Mouse (Mus musculus) kidney, embryonic 16.5 days (tissue): ENCODE measurements around the gene Ccdc175. TPM values are rescaled to one million over a fixed set of nuclear protein-coding genes. Genes with fewer than 3 reads are reported as not detected.
A peak's percentile ranks its signal among the peaks of the same experiment; 100 is the strongest.

Experiments used
- ATAC-seq: fragments of 200-750 bp; cut with Nextera tagmentation; 2 replicates; pipeline ENCODE4 v1.8.0; 2017; ENCODE audit warnings: moderate TSS enrichment; ENCODE audit not compliant: low FRiP score, low TSS enrichment
- H3K27ac ChIP-seq: fragments of 300-500 bp; sonication (generic); 2 replicates; pipeline ENCODE4 v1.5.1; 2014; ENCODE audit warnings: low read length
- H3K27me3 ChIP-seq: fragments of 300-500 bp; sonication (generic); 2 replicates; pipeline ENCODE4 v1.6.1; 2014; ENCODE audit warnings: low read length, control low read depth, mixed read lengths; ENCODE audit not compliant: insufficient read depth
- H3K36me3 ChIP-seq: fragments of 300-500 bp; sonication (generic); 2 replicates; pipeline ENCODE4 v1.6.1; 2014; ENCODE audit warnings: low read length, control low read depth, mixed read lengths; ENCODE audit not compliant: insufficient read depth
- H3K4me1 ChIP-seq: fragments of 300-500 bp; sonication (generic); 2 replicates; pipeline ENCODE4 v1.6.1; 2014; ENCODE audit warnings: low read length, control low read depth, mixed read lengths; ENCODE audit not compliant: insufficient read depth
- H3K4me2 ChIP-seq: fragments of 300-500 bp; sonication (generic); replicated peaks from 2 replicates; pipeline ENCODE4 v1.6.1; 2014; ENCODE audit warnings: low read depth, low read length
- H3K4me3 ChIP-seq: fragments of 300-500 bp; sonication (generic); 2 replicates; pipeline ENCODE4 v1.5.1; 2014; ENCODE audit warnings: mild to moderate bottlenecking, low read length
- H3K9ac ChIP-seq: fragments of 300-500 bp; sonication (generic); replicated peaks from 2 replicates; pipeline ENCODE4 v1.6.1; 2014; ENCODE audit warnings: low read length
- H3K9me3 ChIP-seq: fragments of 300-500 bp; sonication (generic); 2 replicates; pipeline ENCODE4 v1.6.1; 2016; ENCODE audit warnings: low read length, control low read depth
- WGBS: fragments of 180-500 bp; shearing (Covaris S2); extraction: QIAGEN DNeasy Blood & Tissue Kit; methylation state at CpG from one replicate; pipeline ENCODE4 v1.1.7; 2014; 5-methylcytosine and 5-hydroxymethylcytosine counted together
- polyA plus RNA-seq: library from polyadenylated mRNA; unstranded; fragments of >200 nt; fragmentation: Nextera tagmentation; extraction: Ambion mirVana; gene quantifications from 2 replicates; pipeline ENCODE4 v1.2.1, GENCODE M21; 2015

The Ccdc175 gene
- polyA plus RNA-seq, 1 experiment from 2014 or later: not detected

DNA sequence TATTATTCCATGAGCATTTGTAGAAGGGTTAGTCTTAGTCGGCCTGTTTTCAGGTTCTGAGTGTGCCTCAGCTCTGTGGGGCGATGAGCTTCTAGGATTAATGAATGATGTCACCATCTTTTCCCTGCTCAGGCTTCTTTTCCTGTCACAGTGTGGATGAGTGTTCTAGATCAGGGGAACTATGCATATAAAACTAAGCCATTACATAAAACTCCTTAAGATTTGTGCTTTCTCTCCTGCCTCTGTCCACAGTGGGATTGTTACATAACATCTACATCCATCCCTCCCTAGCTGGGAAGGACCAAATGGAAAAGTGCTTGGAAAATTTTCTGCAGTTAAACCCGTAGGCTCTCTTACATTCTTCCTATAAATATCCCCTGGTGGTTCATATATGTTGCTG, 16.0 kb upstream of the Ccdc175 start:
- Histone ChIP-seq H3K4me1 (no peaks in the 10 kb centered on the region; the same call in 1 of the 2 replicates), H3K4me3 (no peak overlapping the region), H3K27ac (no peak overlapping the region), H3K27me3 (no peaks in the 10 kb centered on the region), H3K36me3 (no peaks in the 10 kb centered on the region), H3K4me2 (no peak overlapping the region), H3K9ac (no peak overlapping the region), H3K9me3 (no peaks in the 10 kb centered on the region)
- ATAC-seq: no peak
- 94% methylated on average over 3 of the region's 3 CpGs for WGBS

DNA sequence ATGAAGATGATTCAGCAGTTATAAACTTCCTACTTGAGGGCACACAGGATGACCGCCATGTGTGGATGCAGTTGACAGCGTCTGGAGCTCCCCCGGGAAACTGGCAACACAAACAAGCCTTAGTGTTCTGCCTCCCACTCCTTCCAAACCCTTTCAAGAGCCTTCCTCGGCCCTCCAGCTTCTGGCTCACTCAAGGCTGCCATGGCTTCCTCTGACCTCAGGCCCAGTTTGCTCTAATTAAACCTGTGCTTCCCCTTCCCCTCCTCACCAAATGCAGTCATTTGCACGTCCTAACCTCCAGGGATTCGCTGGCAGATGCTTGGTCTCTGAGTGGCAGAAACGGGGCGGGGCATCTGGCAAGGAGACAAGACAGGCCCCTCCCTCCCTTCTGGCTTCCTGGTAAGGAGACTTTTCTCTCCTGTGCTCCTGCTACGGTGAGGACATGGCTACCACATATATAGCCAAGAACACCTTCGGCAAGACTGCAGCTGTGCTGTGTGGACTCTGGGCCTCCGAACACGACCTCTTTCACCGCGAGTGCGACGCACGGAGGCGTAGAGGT, 13.2 kb upstream of the Ccdc175 start:
- no peaks in the 10 kb centered on the region for H3K27me3 ChIP-seq
- H3K27ac ChIP-seq: no peak overlapping the region
- ATAC-seq: peak; percentile 46
- 48% methylated on average over 18 of the region's 18 CpGs for WGBS
- no peak overlapping the region for H3K4me2 ChIP-seq
- H3K4me1 ChIP-seq: no peaks in the 10 kb centered on the region; the same call in 1 of the 2 replicates
- no peak overlapping the region for H3K4me3 ChIP-seq
- no peaks in the 10 kb centered on the region for H3K9me3 ChIP-seq
- H3K9ac ChIP-seq: no peak overlapping the region
- H3K36me3 ChIP-seq: no peaks in the 10 kb centered on the region

DNA sequence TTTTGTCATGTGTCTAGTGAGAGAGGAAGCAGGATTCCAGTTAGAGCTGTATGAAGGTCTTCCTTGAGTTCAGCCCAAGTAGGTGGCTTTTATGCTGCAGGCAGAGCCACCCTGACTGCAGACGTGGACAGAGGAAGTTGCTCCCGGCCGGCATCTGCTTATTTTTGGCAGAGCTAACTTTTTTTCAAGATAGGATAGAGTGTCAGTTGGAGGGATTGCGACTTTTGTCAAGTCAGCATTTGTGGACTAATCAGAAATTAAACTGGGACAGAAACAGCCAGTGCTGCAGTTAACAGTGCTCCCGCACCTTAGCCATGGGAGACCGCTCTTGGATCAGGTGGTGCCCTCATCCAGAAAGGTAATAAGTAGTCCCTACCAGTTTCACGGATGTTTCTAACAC, 12.6 kb upstream of the Ccdc175 start:
- Histone ChIP-seq H3K36me3 (no peaks in the 10 kb centered on the region), H3K9me3 (no peaks in the 10 kb centered on the region), H3K9ac (no peak overlapping the region), H3K27ac (no peak overlapping the region), H3K4me3 (no peak overlapping the region), H3K27me3 (no peaks in the 10 kb centered on the region), H3K4me1 (no peaks in the 10 kb centered on the region; the same call in 1 of the 2 replicates), H3K4me2 (no peak overlapping the region)
- 49% methylated on average over 7 of the region's 7 CpGs for WGBS
- no peak for ATAC-seq

DNA sequence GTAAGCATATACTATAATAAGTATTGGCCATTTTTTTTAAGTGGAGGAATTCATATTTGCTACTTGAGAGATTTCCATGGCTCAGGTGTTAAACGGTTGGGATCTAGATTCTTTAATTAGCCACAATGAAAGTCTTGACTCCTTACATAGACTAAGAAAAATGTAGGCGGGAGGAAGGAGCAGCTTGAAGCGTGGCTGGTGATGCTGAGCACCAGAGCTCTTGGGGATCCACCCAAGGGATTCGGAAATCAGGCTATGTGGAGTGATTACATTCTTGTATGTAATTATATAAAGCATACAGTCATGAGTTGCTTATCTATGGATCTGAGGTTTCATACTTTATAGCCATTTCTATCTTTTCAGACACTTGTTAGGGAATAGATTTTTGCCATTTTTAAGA, 5.3 kb downstream of the Ccdc175 start:
- no peak for ATAC-seq
- no peak overlapping the region for H3K4me2 ChIP-seq
- H3K27ac ChIP-seq: no peak overlapping the region
- no peaks in the 10 kb centered on the region for H3K27me3 ChIP-seq
- no peaks in the 10 kb centered on the region for H3K4me1 ChIP-seq
- H3K9ac ChIP-seq: no peak overlapping the region
- H3K9me3 ChIP-seq: no peaks in the 10 kb centered on the region
- no peaks in the 10 kb centered on the region for H3K36me3 ChIP-seq
- H3K4me3 ChIP-seq: no peak overlapping the region
- 77% methylated on average over 4 of the region's 4 CpGs for WGBS

DNA sequence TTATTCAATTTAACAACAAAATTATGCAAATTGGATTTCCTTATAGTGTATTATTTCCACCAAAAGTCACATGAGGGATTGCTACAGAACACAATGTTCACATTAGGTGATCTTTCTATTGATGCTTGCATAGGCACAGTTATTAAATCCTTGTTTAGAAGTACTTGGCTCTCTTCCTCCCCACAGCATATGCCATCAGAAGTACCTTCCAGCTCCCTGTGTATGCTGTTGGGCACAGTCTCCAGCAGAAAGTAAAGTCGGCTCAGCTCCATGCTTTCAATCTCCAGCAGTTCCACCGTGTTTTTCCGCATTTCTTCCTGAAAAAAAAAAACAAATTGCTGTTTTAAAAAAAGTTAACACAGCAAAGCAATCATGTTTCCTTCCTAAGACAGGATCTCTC, 6.5 kb downstream of the Ccdc175 start:
- ATAC-seq: no peak
- Histone ChIP-seq H3K4me1 (no peaks in the 10 kb centered on the region), H3K4me3 (no peak overlapping the region), H3K27me3 (no peaks in the 10 kb centered on the region), H3K27ac (no peak overlapping the region), H3K9ac (no peak overlapping the region), H3K9me3 (no peaks in the 10 kb centered on the region), H3K4me2 (no peak overlapping the region), H3K36me3 (no peaks in the 10 kb centered on the region)
- WGBS: 76% methylated on average over 3 of the region's 3 CpGs

DNA sequence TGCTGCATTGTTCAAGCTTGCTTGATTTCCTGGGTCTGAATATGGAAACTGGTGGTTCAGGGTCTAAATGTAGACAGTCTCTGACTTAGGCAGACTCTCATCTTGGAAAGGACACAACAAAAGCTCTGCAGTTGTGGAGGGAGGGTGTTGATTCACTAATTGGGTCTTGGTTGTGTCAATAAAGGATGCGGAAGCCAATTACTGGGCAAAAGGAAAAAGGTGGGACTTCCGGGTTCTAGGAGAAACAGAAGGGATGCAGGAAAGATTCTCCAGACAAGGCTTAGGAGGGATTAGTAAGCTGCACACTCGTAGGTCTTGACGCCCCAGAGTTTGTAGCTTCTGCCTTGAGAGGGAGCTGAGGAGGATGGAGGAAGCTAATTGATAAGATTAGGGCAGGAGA, 26.4 kb downstream of the Ccdc175 start:
- H3K4me2 ChIP-seq: no peak overlapping the region
- no peaks in the 10 kb centered on the region for H3K9me3 ChIP-seq
- no peaks in the 10 kb centered on the region for H3K36me3 ChIP-seq
- H3K27ac ChIP-seq: no peak overlapping the region
- WGBS: 84% methylated on average over 4 of the region's 4 CpGs
- ATAC-seq: no peak
- no peaks in the 10 kb centered on the region for H3K4me1 ChIP-seq
- H3K4me3 ChIP-seq: no peak overlapping the region
- H3K9ac ChIP-seq: no peak overlapping the region
- H3K27me3 ChIP-seq: no peaks in the 10 kb centered on the region

DNA sequence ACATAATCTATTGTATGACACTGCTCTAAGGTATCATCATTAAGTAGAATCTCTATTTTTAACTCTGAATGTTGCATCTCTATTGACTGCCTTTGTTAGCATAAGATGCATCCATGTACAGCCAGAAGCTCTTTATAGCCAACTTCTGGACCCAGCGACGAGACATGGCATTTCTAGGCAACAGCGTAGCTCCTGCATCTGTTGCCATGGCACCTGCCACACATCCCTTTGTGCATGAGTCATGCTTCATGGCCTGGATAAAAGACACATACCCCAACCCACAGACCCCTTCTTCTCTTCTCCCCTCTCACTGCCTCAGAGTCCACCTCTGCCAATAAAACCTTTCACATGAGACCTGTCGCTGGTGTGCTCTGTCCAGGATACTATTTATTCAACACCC, 34.0 kb downstream of the Ccdc175 start:
- H3K4me1 ChIP-seq: no peaks in the 10 kb centered on the region
- WGBS: 90% methylated on average over 4 of the region's 4 CpGs
- H3K4me2 ChIP-seq: no peak overlapping the region
- H3K27me3 ChIP-seq: no peaks in the 10 kb centered on the region
- H3K36me3 ChIP-seq: no peaks in the 10 kb centered on the region
- no peaks in the 10 kb centered on the region for H3K9me3 ChIP-seq
- H3K4me3 ChIP-seq: no peak overlapping the region
- no peak overlapping the region for H3K9ac ChIP-seq
- H3K27ac ChIP-seq: no peak overlapping the region
- ATAC-seq: no peak

DNA sequence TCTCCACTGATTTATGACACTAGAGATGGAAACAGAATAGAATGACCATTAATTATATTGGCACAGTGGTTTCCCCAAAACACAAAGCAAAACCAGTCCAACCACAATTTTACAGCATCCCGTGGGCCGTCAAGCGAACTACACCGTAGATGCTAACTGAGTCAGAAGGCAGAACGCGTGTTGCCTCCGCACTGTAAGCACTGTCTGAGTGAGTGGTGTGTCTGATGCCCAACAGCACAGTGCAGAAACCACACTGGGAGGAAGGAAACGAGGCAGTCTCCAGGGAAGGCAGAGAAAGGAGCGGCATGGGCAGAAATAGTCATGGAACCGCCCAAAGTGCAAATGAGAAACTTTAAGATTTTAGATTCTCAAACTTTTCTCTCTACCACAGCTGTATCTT, 55.6 kb downstream of the Ccdc175 start:
- no peak overlapping the region for H3K4me3 ChIP-seq
- H3K9me3 ChIP-seq: peaks cover 3% of the 10 kb centered on the region; the same call in 1 of the 2 replicates
- no peak for ATAC-seq
- no peak overlapping the region for H3K4me2 ChIP-seq
- H3K36me3 ChIP-seq: no peaks in the 10 kb centered on the region
- no peaks in the 10 kb centered on the region for H3K4me1 ChIP-seq
- no peak overlapping the region for H3K27ac ChIP-seq
- H3K9ac ChIP-seq: no peak overlapping the region
- WGBS: 91% methylated on average over 10 of the region's 10 CpGs
- no peaks in the 10 kb centered on the region for H3K27me3 ChIP-seq

DNA sequence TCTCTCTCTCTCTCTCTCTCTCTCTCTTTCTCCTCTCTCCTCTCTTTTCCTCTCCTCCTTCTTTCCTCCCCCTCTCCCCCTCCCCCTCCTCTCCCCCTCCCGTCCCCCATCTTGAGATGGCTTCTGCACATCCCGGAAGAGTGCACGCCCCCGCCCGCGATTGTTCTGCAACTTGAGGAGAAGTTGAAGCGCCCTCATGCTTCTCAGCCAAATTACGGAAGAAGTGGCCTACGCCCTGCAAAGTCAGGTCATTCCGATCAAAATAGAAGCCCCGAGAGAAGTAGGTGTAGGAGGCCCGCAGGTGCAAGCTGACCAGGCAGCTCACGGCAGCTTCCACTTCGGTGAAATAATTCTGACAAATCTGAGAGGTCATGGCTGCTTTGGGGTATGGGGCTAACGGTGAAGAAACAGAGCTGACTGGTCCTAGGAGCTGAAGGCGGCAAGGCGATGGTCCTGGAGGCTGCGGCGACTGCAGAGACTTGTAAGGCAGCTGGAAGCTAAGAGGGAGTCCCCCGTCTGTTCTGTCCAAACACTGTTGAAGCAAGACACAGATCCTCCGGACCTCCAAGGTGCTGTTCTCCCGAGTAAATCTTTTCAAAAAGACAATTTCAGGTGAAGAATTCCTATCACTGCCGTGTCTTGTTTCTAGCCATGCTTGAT, 69.0 kb downstream of the Ccdc175 start:
- no peaks in the 10 kb centered on the region for H3K27me3 ChIP-seq
- H3K9me3 ChIP-seq: no peaks in the 10 kb centered on the region
- no peak overlapping the region for H3K9ac ChIP-seq
- H3K4me3 ChIP-seq: no peak overlapping the region
- WGBS: 73% methylated on average over 22 of the region's 23 CpGs
- no peak overlapping the region for H3K27ac ChIP-seq
- H3K4me2 ChIP-seq: no peak overlapping the region
- no peaks in the 10 kb centered on the region for H3K4me1 ChIP-seq
- ATAC-seq: no peak
- no peaks in the 10 kb centered on the region for H3K36me3 ChIP-seq

DNA sequence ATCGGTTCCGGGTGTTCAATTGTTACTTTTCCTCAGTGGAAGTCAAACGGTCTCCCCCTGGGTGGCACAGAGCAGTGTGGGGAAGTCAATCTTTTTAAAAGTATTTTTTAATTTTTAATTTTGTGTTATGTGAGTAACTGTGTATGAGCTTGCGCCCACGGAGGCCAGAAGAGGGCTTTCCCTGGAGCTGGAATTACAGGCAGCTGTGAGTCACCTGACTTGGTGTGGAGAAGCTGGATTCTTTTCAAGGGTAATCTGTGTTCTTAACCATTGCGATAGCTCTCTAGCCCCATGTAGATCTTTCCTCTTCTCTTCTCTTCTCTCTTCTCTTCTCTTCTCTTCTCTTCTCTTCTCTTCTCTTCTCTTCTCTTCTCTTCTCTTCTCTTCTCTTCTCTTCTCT, 69.7 kb downstream of the Ccdc175 start:
- H3K9ac ChIP-seq: no peak overlapping the region
- WGBS: 80% methylated on average over 6 of the region's 6 CpGs

More for the DNA sequence above, 69.7 kb downstream of the Ccdc175 start:
- Histone ChIP-seq H3K36me3 (no peaks in the 10 kb centered on the region), H3K4me1 (no peaks in the 10 kb centered on the region), H3K4me3 (no peak overlapping the region), H3K9me3 (no peaks in the 10 kb centered on the region), H3K27ac (no peak overlapping the region), H3K4me2 (no peak overlapping the region), H3K27me3 (no peaks in the 10 kb centered on the region)
- ATAC-seq: no peak
